Mouse (Mus musculus): ENCODE results near the gene Znrd1as.

The Znrd1as gene

GRCm38 (mm10) chr17:36957999-36958743 lies at the start of gene Znrd1as, which contains the start of gene Znrd1:
Gene Znrd1as, plus strand, starts transcription at chr17:36958592.
Gene Znrd1, minus strand, starts transcription at chr17:36958559.
- in situ Hi-C loops (cut with MboI; ENCODE audit: low pct_unique_long_range_greater_than_20kb in 1 of 2, low sequenced_read_pairs in 2 of 2, unreplicated experiment in 1 of 2) = no loop called here

GRCm38 (mm10) chr17:36909802-36910201 lies 48.6 kb upstream of the Znrd1as start:
- in situ Hi-C loops (cut with MboI; ENCODE audit: low pct_unique_long_range_greater_than_20kb in 1 of 2, low sequenced_read_pairs in 2 of 2, unreplicated experiment in 1 of 2) = no loop called here

DNA sequence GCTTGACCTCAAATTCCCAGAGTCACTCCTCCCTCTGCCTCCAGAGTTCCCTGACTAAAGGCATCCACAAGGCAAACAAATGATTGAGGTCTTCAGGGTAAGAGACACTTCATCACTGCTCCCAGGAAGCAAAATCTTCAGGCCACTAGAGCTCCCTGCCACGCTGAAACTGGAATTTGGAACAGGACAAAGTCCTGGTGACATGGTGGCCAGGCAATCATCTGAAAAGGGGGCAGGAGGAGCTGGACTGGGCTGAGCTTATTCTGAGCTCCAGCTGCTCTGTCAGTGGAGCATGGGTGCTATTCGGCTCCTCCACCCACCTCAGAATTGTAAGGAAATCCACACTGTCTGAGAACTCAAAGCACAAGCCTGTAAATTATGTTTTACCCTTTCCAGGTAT lies 46.4 kb upstream of the Znrd1as start:
- in situ Hi-C loops (cut with MboI; ENCODE audit: low pct_unique_long_range_greater_than_20kb in 1 of 2, low sequenced_read_pairs in 2 of 2, unreplicated experiment in 1 of 2) = no loop called here

DNA sequence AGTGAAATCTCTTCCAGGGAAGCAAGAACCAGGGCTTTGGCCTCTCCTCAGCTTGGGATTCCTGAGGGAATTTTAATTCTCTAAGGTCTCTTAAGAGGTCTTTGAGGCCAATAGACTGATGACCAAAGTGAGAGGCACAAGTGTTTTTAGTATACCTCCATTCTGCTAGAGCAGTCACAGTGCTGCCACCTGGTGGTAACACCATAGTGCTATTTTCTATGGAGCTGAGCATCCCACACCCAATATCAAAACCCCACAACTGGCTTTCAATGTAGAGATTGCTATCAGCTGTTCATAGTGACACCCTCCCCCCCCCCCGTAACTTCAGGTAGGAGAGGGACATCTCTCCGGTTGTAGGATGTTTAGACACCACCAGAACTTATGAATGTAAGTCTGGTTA lies 44.3 kb upstream of the Znrd1as start:
- in situ Hi-C loops (cut with MboI; ENCODE audit: low pct_unique_long_range_greater_than_20kb in 1 of 2, low sequenced_read_pairs in 2 of 2, unreplicated experiment in 1 of 2) = no loop called here

GRCm38 (mm10) chr17:36915076-36915475 lies 43.3 kb upstream of the Znrd1as start:
- in situ Hi-C loops (cut with MboI; ENCODE audit: low pct_unique_long_range_greater_than_20kb in 1 of 2, low sequenced_read_pairs in 2 of 2, unreplicated experiment in 1 of 2) = no loop called here

DNA sequence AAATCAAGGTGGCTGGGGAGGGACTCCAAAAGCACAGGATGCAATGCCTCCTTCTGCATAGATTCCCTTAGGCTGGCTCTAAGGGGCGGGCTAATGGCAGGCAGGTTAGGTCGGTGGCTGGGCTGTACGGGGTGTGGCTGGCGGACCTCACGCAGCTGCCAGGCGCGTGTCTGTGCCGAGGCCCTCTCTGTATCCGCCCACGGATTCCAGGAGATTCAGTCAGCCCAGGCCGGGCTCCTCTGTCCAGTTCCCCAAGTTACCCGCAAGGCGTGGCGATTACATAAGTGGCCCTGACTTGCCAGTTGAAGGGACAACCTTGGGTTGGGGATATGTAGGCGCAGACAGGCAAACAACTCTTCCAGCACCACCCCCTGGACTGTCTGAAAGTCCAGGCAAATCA lies 38.2 kb upstream of the Znrd1as start:
- in situ Hi-C loops (cut with MboI; ENCODE audit: low pct_unique_long_range_greater_than_20kb in 1 of 2, low sequenced_read_pairs in 2 of 2, unreplicated experiment in 1 of 2) = no loop called here

DNA sequence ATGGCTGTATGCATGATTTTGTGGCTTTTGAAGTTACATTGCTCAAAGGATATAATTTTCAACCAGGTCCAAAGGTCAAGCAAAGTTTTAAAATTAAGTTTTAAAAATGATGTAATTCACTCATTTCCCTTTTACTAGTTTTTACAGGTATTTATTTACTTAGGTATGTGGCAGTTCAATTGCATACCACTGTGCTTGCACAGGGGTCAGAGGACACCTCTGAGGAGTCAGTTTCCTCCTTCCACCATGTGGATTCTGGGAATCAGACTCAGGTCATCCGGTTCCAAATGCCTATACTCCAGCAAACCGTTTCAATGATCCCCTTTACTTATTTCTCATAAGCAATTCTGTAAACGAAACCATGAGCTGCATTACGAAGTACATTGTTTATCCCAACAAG lies 35.7 kb upstream of the Znrd1as start:
- in situ Hi-C loops (cut with MboI; ENCODE audit: low pct_unique_long_range_greater_than_20kb in 1 of 2, low sequenced_read_pairs in 2 of 2, unreplicated experiment in 1 of 2) = no loop called here

GRCm38 (mm10) chr17:36923491-36923890 lies 34.9 kb upstream of the Znrd1as start:
- in situ Hi-C loops (cut with MboI; ENCODE audit: low pct_unique_long_range_greater_than_20kb in 1 of 2, low sequenced_read_pairs in 2 of 2, unreplicated experiment in 1 of 2) = no loop called here

DNA sequence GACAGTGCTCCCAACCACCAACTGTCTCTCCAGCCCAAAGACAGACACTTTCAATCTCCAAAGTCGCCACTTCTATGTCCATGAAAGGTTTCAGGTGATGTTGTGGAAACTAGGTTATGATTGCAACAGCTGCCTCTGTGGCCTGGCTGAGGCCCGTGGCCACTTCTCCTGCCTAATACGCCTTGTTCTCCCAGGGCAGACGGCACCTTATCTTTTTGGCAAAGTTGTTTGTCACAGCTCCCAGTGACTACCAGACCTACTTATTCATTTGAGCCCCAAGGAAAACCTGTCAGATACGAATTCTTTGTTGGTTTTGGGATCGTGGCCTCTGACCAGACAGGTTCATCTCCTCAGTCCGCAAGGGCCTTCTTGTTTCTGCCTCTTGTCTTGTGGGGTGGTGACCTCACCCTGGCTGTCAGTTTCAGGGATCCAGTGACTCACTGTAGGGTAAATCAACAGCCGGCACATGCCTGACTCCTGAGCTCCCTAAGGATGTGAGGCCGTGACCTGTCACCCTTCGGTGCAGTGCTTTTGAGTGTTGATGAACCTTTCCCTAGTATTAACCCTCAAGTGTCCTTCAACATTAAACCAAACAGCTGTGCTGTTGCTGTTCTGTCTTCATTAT lies 30.8 kb upstream of the Znrd1as start:
- in situ Hi-C loops (cut with MboI; ENCODE audit: low pct_unique_long_range_greater_than_20kb in 1 of 2, low sequenced_read_pairs in 2 of 2, unreplicated experiment in 1 of 2) = no loop called here

- in situ Hi-C loops (cut with MboI; ENCODE audit: low pct_unique_long_range_greater_than_20kb in 1 of 2, low sequenced_read_pairs in 2 of 2, unreplicated experiment in 1 of 2) = no loop called here
These were observed 29.0 kb upstream of the Znrd1as start for GRCm38 (mm10) chr17:36929236-36929932.

DNA sequence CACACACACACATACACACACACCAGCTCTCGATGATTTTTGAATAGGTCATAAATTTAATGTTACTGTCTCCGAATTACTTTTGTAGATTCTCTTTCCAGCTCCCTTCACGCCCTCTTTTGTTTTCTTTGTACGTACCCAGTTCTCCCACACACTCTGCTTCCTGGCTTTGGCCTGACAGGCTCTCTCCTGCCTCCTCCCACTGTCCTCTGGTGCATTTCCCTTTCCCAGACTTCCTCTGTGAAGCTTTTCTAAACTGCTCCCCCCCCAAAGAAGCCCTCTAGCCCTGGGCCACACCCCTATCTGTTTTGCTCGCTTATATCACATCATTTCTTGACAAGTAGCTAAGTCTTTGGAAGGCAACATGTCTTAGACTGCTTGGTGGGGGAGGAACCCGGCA lies 28.2 kb upstream of the Znrd1as start:
- in situ Hi-C loops (cut with MboI; ENCODE audit: low pct_unique_long_range_greater_than_20kb in 1 of 2, low sequenced_read_pairs in 2 of 2, unreplicated experiment in 1 of 2) = no loop called here

DNA sequence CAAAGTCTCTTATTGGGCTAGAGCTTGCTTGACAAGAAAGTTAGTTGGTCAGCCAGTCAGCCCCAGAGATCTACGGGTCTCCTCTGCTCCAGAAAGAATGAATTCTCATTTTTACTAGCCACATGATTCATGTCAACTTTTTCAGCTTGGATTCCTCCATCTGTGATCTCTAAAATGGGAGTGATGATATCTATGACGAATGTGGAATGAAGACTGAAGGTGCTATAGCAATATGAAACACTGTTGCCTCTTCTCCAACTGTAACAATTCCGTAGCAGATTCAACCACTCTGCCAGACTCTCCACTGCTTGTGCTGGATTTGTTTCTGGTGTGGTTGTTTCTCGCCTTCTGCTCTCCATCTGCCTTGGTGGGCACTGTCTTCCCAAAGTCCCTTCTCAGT lies 27.3 kb upstream of the Znrd1as start:
- in situ Hi-C loops (cut with MboI; ENCODE audit: low pct_unique_long_range_greater_than_20kb in 1 of 2, low sequenced_read_pairs in 2 of 2, unreplicated experiment in 1 of 2) = no loop called here

DNA sequence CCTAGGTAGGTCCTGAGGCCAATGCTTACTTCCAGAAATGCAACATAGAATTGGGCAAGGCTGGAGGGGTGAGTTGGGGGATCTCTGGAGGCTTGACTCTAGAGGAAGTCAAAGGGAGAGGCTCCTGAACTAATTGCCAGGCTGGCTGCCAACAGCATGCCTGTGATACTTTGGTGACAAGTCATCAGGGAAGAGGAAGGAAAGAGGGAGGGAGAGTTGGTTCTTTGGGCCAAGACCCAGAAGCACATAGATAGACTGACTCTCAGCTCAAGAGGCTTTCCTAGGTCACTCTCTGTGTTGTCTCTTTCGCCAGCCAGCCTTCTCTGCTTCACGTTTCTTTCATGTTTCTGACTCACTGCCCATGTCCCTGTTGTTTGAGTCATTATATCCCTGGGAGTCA lies 26.6 kb upstream of the Znrd1as start:
- in situ Hi-C loops (cut with MboI; ENCODE audit: low pct_unique_long_range_greater_than_20kb in 1 of 2, low sequenced_read_pairs in 2 of 2, unreplicated experiment in 1 of 2) = no loop called here

DNA sequence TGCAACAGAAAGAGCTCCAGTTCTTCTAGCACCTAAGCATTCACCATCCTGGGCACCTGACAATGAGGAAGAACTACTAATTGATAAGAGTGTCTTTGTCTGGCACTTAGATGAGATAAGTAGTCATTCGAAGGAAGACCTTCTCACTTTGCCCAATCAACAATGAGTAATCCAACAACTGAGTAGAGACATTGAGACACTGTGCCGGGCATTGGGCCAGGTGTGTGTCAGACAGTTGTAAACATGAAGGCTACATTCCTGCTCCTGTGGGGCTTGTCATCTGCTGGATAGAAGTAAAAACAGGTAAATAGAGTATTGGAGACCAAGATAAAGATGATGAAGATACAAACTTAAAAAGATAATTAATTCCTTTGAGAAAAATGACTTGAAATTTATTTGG lies 20.3 kb upstream of the Znrd1as start:
- in situ Hi-C loops (cut with MboI; ENCODE audit: low pct_unique_long_range_greater_than_20kb in 1 of 2, low sequenced_read_pairs in 2 of 2, unreplicated experiment in 1 of 2) = no loop called here

GRCm38 (mm10) chr17:36942391-36942790 lies 16.0 kb upstream of the Znrd1as start:
- in situ Hi-C loops (cut with MboI; ENCODE audit: low pct_unique_long_range_greater_than_20kb in 1 of 2, low sequenced_read_pairs in 2 of 2, unreplicated experiment in 1 of 2) = no loop called here

DNA sequence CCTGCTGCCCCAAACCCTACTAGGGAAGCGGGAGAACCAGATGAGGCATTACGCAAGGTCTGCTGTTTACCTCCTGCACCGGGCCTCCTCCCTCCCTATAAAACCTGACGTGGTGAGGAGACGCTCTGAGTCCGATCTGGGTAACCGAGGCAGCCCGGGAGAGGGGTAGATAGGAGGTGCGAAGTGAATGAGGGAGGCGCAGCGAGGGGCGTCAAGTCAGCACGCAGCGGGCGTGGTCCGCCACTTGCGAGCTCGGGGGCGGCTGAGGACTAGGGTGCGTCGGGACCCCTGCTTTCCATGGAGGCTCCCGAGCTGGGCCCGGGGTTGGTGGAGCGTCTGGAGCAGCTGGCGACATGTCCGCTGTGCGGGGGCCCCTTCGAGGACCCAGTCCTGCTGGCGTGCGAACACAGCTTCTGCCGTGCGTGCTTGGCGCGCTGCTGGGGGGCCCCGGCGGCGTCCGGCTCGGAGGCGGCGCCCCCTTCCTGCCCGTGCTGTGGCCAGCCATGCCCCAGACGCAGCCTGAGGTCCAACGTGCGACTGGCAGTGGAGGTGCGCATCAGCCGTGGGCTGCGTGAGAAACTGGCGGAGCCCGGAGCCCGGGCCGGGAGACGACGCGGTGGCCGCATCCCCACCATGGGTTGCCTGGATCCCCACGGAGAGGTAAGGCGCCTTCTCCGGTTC lies 15.5 kb upstream of the Znrd1as start, which contains the start of gene Rnf39:
TSS of gene Rnf39 (plus strand) at position 128 of the 681 bp plus-strand sequence.
- in situ Hi-C loops (cut with MboI; ENCODE audit: low pct_unique_long_range_greater_than_20kb in 1 of 2, low sequenced_read_pairs in 2 of 2, unreplicated experiment in 1 of 2) = no loop called here

DNA sequence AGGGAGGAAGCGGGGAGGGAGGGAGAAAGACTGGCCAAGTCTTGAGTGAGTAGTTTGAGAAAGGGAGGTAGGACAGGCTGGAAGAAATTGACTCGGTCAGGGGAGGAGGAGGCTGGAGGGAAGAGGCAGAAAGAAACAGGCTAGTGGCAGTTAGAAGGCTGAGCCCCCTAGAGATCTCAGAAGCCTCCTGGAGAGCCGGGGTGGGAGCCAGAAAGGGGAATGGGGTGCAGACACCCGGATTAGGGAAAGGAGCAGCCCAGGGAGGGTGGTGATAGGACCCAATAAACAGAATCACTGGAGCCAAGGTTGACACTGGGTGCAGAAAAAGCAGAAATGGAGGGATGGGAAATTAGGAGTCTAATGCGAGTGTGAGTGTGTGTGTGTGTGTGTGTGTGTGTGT lies 14.7 kb upstream of the Znrd1as start:
- in situ Hi-C loops (cut with MboI; ENCODE audit: low pct_unique_long_range_greater_than_20kb in 1 of 2, low sequenced_read_pairs in 2 of 2, unreplicated experiment in 1 of 2) = no loop called here

DNA sequence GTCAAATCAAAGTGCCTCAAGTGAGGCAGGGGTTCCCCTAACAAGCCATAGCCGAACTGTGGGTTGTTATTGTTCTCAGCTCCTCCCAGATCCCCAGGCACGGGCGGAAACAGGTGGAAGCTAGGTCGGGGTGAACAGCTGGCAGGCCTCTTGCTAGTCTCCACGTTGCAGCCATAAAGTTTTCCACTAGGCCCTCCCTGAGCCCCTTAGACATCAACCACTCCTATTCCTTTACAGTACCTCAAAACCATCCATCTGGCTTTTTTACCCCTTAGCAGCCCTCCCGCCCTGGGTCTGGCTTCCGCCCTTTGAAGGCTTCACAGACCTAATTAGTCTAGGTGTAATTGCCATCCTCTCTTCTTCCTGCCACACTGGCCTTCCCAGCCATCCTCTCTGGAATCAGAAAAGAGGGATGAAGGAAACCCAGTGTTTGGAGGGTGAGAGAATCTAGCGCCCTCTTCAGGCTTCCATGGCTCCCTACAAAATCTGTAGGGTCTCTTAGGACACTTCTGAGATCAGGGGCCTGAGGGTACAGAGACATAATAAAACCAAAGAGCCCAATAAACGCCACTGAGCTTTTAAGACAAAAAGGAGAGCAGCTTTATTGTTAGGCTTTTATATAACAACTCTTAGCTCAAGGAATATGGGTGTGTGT lies 14.1 kb upstream of the Znrd1as start:
- in situ Hi-C loops (cut with MboI; ENCODE audit: low pct_unique_long_range_greater_than_20kb in 1 of 2, low sequenced_read_pairs in 2 of 2, unreplicated experiment in 1 of 2) = no loop called here

All from mouse embryonic stem cell (cell line).